Mouse (Mus musculus): ENCODE measurements around the gene Grid2. TPM values are rescaled to one million over a fixed set of nuclear protein-coding genes. Genes with fewer than 3 reads are reported as not detected.

Gene Grid2
- polyA plus RNA-seq, 1 experiment, result 0.04 TPM

- TF ChIP-seq POLR2A (IDR thresholded peaks at IDR 0.05; ENCODE audit: control insufficient read depth, extremely low read depth, insufficient read depth, low read length, poor library complexity) (no peak), CTCF (IDR thresholded peaks at IDR 0.05; ENCODE audit: borderline replicate concordance, control insufficient read depth, extremely low read depth, insufficient read depth, low read length, poor library complexity) (no peak)
- peaks cover 7% of the 10 kb centered on the region; the same call in 1 of the 2 replicates for H3K27me3 ChIP-seq (ENCODE audit: control insufficient read depth, insufficient read depth, low read length)
Measured at GRCm38 (mm10) chr6:64734441-64735320, 1479.0 kb downstream of the Grid2 start.

GRCm38 (mm10) chr6:64736317-64736716, 1480.6 kb downstream of the Grid2 start:
- no peak for TF ChIP-seq CTCF (IDR thresholded peaks at IDR 0.05; ENCODE audit: borderline replicate concordance, control insufficient read depth, extremely low read depth, insufficient read depth, low read length, poor library complexity)
- TF ChIP-seq POLR2A (IDR thresholded peaks at IDR 0.05; ENCODE audit: control insufficient read depth, extremely low read depth, insufficient read depth, low read length, poor library complexity), result no peak
- Histone ChIP-seq H3K27me3 (ENCODE audit: control insufficient read depth, insufficient read depth, low read length) (peaks cover 2% of the 10 kb centered on the region; the same call in 1 of the 2 replicates), H3K4me1 (replicated peaks; ENCODE audit: control insufficient read depth, insufficient read depth, low read length) (no peaks in the 10 kb centered on the region), H3K4me3 (ENCODE audit: control insufficient read depth, insufficient read depth, low read length) (no peak overlapping the region), H3K27ac (ENCODE audit: control insufficient read depth, insufficient read depth, low read length) (no peak overlapping the region), H3K36me3 (ENCODE audit: control insufficient read depth, insufficient read depth, low read length) (no peaks in the 10 kb centered on the region)
- 84% methylated on average over 4 of the region's 4 CpGs for WGBS
- DNase-seq, result no peak

More at GRCm38 (mm10) chr6:64734441-64735320, 1479.0 kb downstream of the Grid2 start:
- H3K4me3 ChIP-seq (ENCODE audit: control insufficient read depth, insufficient read depth, low read length), result no peak overlapping the region
- 8% methylated on average over 54 of the region's 54 CpGs for WGBS
- no peaks in the 10 kb centered on the region for H3K4me1 ChIP-seq (replicated peaks; ENCODE audit: control insufficient read depth, insufficient read depth, low read length)
- no peaks in the 10 kb centered on the region for H3K36me3 ChIP-seq (ENCODE audit: control insufficient read depth, insufficient read depth, low read length)
- DNase-seq, result no peak
- H3K27ac ChIP-seq (ENCODE audit: control insufficient read depth, insufficient read depth, low read length), result no peak overlapping the region

GRCm38 (mm10) chr6:64742915-64743489, 1487.3 kb downstream of the Grid2 start:
- H3K27me3 ChIP-seq (ENCODE audit: control insufficient read depth, insufficient read depth, low read length), result no peaks in the 10 kb centered on the region
- no peaks in the 10 kb centered on the region for H3K36me3 ChIP-seq (ENCODE audit: control insufficient read depth, insufficient read depth, low read length)
- no peak overlapping the region for H3K27ac ChIP-seq (ENCODE audit: control insufficient read depth, insufficient read depth, low read length)
- H3K4me1 ChIP-seq (replicated peaks; ENCODE audit: control insufficient read depth, insufficient read depth, low read length), result no peaks in the 10 kb centered on the region
- 89% methylated on average over 2 of the region's 2 CpGs for WGBS
- no peak overlapping the region for H3K4me3 ChIP-seq (ENCODE audit: control insufficient read depth, insufficient read depth, low read length)
- TF ChIP-seq POLR2A (IDR thresholded peaks at IDR 0.05; ENCODE audit: control insufficient read depth, extremely low read depth, insufficient read depth, low read length, poor library complexity), result no peak
- no peak for TF ChIP-seq CTCF (IDR thresholded peaks at IDR 0.05; ENCODE audit: borderline replicate concordance, control insufficient read depth, extremely low read depth, insufficient read depth, low read length, poor library complexity)
- DNase-seq, result no peak
